Mouse (Mus musculus) liver, embryonic 13.5 days (tissue): ENCODE data around the gene Lrguk. TPM values are rescaled to one million over a fixed set of nuclear protein-coding genes. Genes with fewer than 3 reads are reported as not detected.

Experiments
- ATAC-seq: fragments of 200-750 bp; cut with Nextera tagmentation; 2 replicates; pipeline ENCODE4 v1.8.0; 2017; ENCODE audit warnings: low read depth, mild to moderate bottlenecking, moderate number of reproducible peaks, moderate library complexity
- DNase-seq: peaks from one replicate; pipeline ENCODE4 v3.0.0; 2022
- H3K27ac ChIP-seq: fragments of 300-500 bp; sonication (generic); 2 replicates; pipeline ENCODE4 v1.5.1; 2015; ENCODE audit warnings: moderate library complexity, mild to moderate bottlenecking, inconsistent platforms
- H3K27me3 ChIP-seq: fragments of 300-500 bp; sonication (generic); 2 replicates; pipeline ENCODE4 v1.6.1; 2015; ENCODE audit warnings: mild to moderate bottlenecking, inconsistent platforms
- H3K36me3 ChIP-seq: fragments of 300-500 bp; sonication (generic); 2 replicates; pipeline ENCODE4 v1.6.1; 2015; ENCODE audit warnings: mild to moderate bottlenecking, inconsistent platforms
- H3K4me1 ChIP-seq: fragments of 300-500 bp; sonication (generic); replicated peaks from 2 replicates; pipeline ENCODE4 v1.6.1; 2015; ENCODE audit warnings: inconsistent platforms
- H3K4me2 ChIP-seq: fragments of 300-500 bp; sonication (generic); 2 replicates; pipeline ENCODE4 v1.6.1; 2015; ENCODE audit warnings: inconsistent platforms, mild to moderate bottlenecking, moderate library complexity
- H3K4me3 ChIP-seq: fragments of 300-500 bp; sonication (generic); replicated peaks from 2 replicates; pipeline ENCODE4 v1.5.1; 2015; ENCODE audit warnings: mild to moderate bottlenecking, inconsistent platforms
- H3K9ac ChIP-seq: fragments of 300-500 bp; sonication (generic); 2 replicates; pipeline ENCODE4 v1.6.1; 2015; ENCODE audit warnings: mild to moderate bottlenecking, inconsistent platforms
- H3K9me3 ChIP-seq: fragments of 300-500 bp; sonication (generic); replicated peaks from 2 replicates; pipeline ENCODE4 v1.6.1; 2016; ENCODE audit warnings: inconsistent platforms
- WGBS: fragments of 180-500 bp; shearing (Covaris S2); methylation state at CpG from one replicate; pipeline ENCODE4 v1.1.7; 2015; ENCODE audit not compliant: insufficient replicate concordance; 5-methylcytosine and 5-hydroxymethylcytosine counted together
- polyA plus RNA-seq: library from polyadenylated mRNA; unstranded; fragments of >200 nt; fragmentation: Nextera tagmentation; extraction: Ambion mirVana; gene quantifications from 2 replicates; pipeline ENCODE4 v1.2.1, GENCODE M21; 2015

Gene Lrguk
- polyA plus RNA-seq, 1 experiment from 2014 or later, result 0.14 TPM

DNA sequence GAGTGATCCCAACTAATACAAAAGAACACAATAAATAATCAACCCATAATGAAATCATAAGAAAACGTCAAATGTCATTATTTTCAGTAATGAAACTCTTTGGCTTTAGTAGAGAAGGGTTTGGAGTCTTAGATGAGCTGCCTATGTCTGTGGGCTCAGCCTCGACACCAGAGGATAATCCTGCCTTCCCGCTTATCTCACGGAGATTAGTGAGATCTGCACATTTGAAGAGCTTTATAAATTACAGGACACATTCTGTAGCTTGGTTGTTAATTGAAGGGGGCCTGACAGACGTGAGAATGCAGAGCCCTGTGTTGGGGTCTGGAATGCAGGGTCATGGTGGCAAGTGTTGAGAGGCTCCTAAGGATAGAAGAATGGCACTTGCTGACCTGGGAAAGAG, 42.7 kb downstream of the Lrguk start:
- no peak overlapping the region for H3K4me2 ChIP-seq
- no peak overlapping the region for H3K27ac ChIP-seq
- no peaks in the 10 kb centered on the region for H3K36me3 ChIP-seq
- no peaks in the 10 kb centered on the region for H3K4me1 ChIP-seq
- H3K27me3 ChIP-seq, result no peaks in the 10 kb centered on the region
- no peak overlapping the region for H3K4me3 ChIP-seq
- DNase-seq (no peak), ATAC-seq (no peak)
- H3K9me3 ChIP-seq, result no peaks in the 10 kb centered on the region
- 51% methylated on average over 5 of the region's 5 CpGs for WGBS
- H3K9ac ChIP-seq, result no peak overlapping the region

DNA sequence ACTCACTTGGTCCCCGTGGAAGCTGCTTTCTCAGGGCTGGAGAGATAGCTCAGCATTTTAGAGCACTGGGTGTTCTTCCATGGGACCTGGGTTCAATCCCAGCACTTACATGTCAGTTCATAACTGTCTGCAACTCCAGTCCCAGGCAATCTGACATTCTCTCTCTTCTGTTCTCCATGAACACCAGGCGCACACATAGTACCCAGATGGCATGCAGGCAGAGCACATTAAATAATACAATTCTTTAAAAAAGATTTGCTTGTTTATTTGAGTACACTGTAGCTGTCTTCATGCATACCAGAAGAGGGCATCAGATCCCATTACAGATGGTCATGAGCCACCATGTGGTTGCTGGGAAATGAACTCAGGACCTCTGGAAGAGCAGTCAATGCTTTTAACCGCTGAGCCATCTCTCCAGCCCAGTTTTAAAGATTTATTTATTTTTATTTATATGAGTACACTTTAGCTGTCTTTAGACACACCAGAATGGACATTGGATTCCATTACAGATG, 44.7 kb downstream of the Lrguk start:
- no peaks in the 10 kb centered on the region for H3K27me3 ChIP-seq
- H3K27ac ChIP-seq, result no peak overlapping the region
- H3K4me2 ChIP-seq, result no peak overlapping the region
- DNase-seq (no peak), ATAC-seq (no peak)
- H3K4me1 ChIP-seq, result no peaks in the 10 kb centered on the region
- H3K9ac ChIP-seq, result no peak overlapping the region
- H3K4me3 ChIP-seq, result no peak overlapping the region
- H3K36me3 ChIP-seq, result no peaks in the 10 kb centered on the region
- WGBS, result 58% methylated on average over 3 of the region's 3 CpGs
- H3K9me3 ChIP-seq, result no peaks in the 10 kb centered on the region

GRCm38 (mm10) chr6:34075520-34075919, 46.3 kb downstream of the Lrguk start:
- H3K4me3 ChIP-seq, result no peak overlapping the region
- no peaks in the 10 kb centered on the region for H3K4me1 ChIP-seq
- no peak overlapping the region for H3K9ac ChIP-seq
- 76% methylated on average over 11 of the region's 11 CpGs for WGBS
- H3K27ac ChIP-seq, result no peak overlapping the region
- no peaks in the 10 kb centered on the region for H3K36me3 ChIP-seq
- H3K9me3 ChIP-seq, result no peaks in the 10 kb centered on the region
- no peak for ATAC-seq
- H3K27me3 ChIP-seq, result no peaks in the 10 kb centered on the region
- DNase-seq, result no peak
- no peak overlapping the region for H3K4me2 ChIP-seq

DNA sequence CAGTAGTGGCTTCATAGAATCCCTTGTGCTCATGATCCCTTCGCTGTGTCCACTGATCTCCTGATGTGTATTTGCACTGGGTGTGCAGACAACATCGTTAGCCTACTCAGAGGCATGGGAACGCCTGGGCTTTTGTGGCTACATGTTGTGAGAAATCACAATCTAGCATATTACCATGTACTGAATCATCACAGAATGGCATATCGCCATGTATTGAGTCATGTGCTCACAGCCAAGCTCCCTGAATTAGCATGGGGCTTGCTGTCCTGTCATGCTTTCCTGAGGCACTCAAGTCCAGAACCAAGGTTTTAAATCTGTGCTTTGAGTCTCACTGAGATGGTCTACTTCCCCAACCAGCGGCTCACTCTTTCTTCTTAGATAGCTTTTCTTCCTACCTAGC, 54.2 kb downstream of the Lrguk start:
- no peak overlapping the region for H3K27ac ChIP-seq

DNA sequence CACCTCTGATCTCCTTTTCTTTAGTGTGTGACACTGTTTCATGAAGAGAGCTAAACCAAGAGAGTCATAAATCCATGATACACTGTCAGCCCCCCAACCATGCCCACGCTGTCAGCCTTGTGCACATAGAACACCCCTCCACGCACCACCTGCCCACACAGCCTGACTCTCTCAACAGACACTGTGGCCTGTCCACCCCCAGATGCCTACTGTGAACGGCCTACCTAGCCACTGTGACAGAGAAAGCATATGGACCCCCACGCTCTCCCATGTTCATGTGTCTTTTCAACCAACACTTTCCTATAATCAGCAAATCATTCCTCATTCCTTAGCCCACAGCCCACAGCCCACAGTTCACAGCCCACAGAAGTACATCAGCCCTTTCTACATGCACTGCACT, 58.5 kb downstream of the Lrguk start:
- Histone ChIP-seq H3K4me3 (no peak overlapping the region), H3K9ac (no peak overlapping the region), H3K4me2 (no peak overlapping the region), H3K36me3 (no peaks in the 10 kb centered on the region), H3K27ac (no peak overlapping the region), H3K27me3 (no peaks in the 10 kb centered on the region), H3K4me1 (no peaks in the 10 kb centered on the region), H3K9me3 (no peaks in the 10 kb centered on the region)
- ATAC-seq, result no peak
- 64% methylated on average over 4 of the region's 4 CpGs for WGBS
- no peak for DNase-seq

More for the DNA sequence above, 54.2 kb downstream of the Lrguk start:
- H3K4me3 ChIP-seq, result no peak overlapping the region
- no peaks in the 10 kb centered on the region for H3K27me3 ChIP-seq
- H3K4me2 ChIP-seq, result no peak overlapping the region
- H3K9me3 ChIP-seq, result no peaks in the 10 kb centered on the region
- 74% methylated on average over 5 of the region's 5 CpGs for WGBS
- ATAC-seq, result no peak
- H3K4me1 ChIP-seq, result no peaks in the 10 kb centered on the region
- no peaks in the 10 kb centered on the region for H3K36me3 ChIP-seq
- H3K9ac ChIP-seq, result no peak overlapping the region
- DNase-seq, result no peak

- no peaks in the 10 kb centered on the region for H3K4me1 ChIP-seq
- no peak for ATAC-seq
- no peaks in the 10 kb centered on the region for H3K9me3 ChIP-seq
- H3K27me3 ChIP-seq, result no peaks in the 10 kb centered on the region
- 70% methylated on average over 3 of the region's 3 CpGs for WGBS
- H3K36me3 ChIP-seq, result no peaks in the 10 kb centered on the region
- no peak overlapping the region for H3K4me3 ChIP-seq
- no peak overlapping the region for H3K4me2 ChIP-seq
- no peak overlapping the region for H3K27ac ChIP-seq
- H3K9ac ChIP-seq, result no peak overlapping the region
- DNase-seq, result no peak
Observed at GRCm38 (mm10) chr6:34088986-34089385, 59.7 kb downstream of the Lrguk start.

- no peaks in the 10 kb centered on the region for H3K4me1 ChIP-seq
- H3K4me3 ChIP-seq, result no peak overlapping the region
- ATAC-seq (no peak), DNase-seq (no peak)
- H3K27me3 ChIP-seq, result no peaks in the 10 kb centered on the region
- H3K27ac ChIP-seq, result no peak overlapping the region
- 62% methylated on average over 3 of the region's 3 CpGs for WGBS
- H3K9me3 ChIP-seq, result no peaks in the 10 kb centered on the region
- H3K36me3 ChIP-seq, result no peaks in the 10 kb centered on the region
- H3K4me2 ChIP-seq, result no peak overlapping the region
- no peak overlapping the region for H3K9ac ChIP-seq
Observed at GRCm38 (mm10) chr6:34091537-34091936, 62.3 kb downstream of the Lrguk start.

GRCm38 (mm10) chr6:34096274-34096673, 67.0 kb downstream of the Lrguk start:
- no peak overlapping the region for H3K9ac ChIP-seq
- no peaks in the 10 kb centered on the region for H3K9me3 ChIP-seq
- no peaks in the 10 kb centered on the region for H3K27me3 ChIP-seq
- H3K4me2 ChIP-seq, result no peak overlapping the region
- H3K36me3 ChIP-seq, result no peaks in the 10 kb centered on the region
- WGBS, result 63% methylated on average over 6 of the region's 6 CpGs
- H3K4me3 ChIP-seq, result no peak overlapping the region
- ATAC-seq (no peak), DNase-seq (no peak)
- H3K27ac ChIP-seq, result no peak overlapping the region
- H3K4me1 ChIP-seq, result no peaks in the 10 kb centered on the region

DNA sequence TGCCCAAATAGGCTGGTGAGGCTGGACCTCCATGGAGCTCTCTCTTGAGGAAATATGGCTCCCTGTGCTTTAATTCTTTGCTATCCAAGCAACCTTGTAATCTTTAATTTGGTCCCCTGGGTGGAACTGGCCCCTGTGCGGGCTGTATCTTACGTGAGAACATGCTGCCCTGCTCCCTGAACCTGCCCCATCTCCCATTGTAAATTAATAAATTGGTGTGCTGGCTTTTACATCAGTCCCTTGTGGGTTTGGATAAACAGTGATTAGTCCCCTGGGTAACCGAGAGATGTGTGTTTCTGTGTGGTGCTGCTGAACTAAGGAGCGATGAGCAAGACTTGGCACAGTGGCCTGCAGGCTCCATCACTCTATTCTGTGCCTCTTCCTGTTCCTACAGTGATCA, 67.7 kb downstream of the Lrguk start:
- WGBS, result 74% methylated on average over 4 of the region's 4 CpGs
- DNase-seq (no peak), ATAC-seq (no peak)
- H3K9ac ChIP-seq, result no peak overlapping the region
- H3K4me3 ChIP-seq, result no peak overlapping the region
- no peak overlapping the region for H3K27ac ChIP-seq
- H3K4me2 ChIP-seq, result no peak overlapping the region
- no peaks in the 10 kb centered on the region for H3K9me3 ChIP-seq
- H3K36me3 ChIP-seq, result no peaks in the 10 kb centered on the region
- H3K27me3 ChIP-seq, result no peaks in the 10 kb centered on the region
- H3K4me1 ChIP-seq, result no peaks in the 10 kb centered on the region

- ATAC-seq (no peak), DNase-seq (no peak)
- Histone ChIP-seq H3K9ac (no peak overlapping the region), H3K36me3 (no peaks in the 10 kb centered on the region), H3K27ac (no peak overlapping the region), H3K4me1 (no peaks in the 10 kb centered on the region), H3K4me3 (no peak overlapping the region), H3K27me3 (no peaks in the 10 kb centered on the region), H3K9me3 (no peaks in the 10 kb centered on the region), H3K4me2 (no peak overlapping the region)
- WGBS, result 62% methylated on average over 6 of the region's 6 CpGs
Observed at GRCm38 (mm10) chr6:34099725-34100124, 70.5 kb downstream of the Lrguk start.

GRCm38 (mm10) chr6:34101531-34102396, 72.5 kb downstream of the Lrguk start:
- DNase-seq (no peak), ATAC-seq (no peak)
- WGBS, result 71% methylated on average over 15 of the region's 15 CpGs
- Histone ChIP-seq H3K9ac (no peak overlapping the region), H3K9me3 (no peaks in the 10 kb centered on the region), H3K4me2 (no peak overlapping the region), H3K36me3 (no peaks in the 10 kb centered on the region), H3K27ac (no peak overlapping the region), H3K4me3 (no peak overlapping the region), H3K27me3 (no peaks in the 10 kb centered on the region), H3K4me1 (no peaks in the 10 kb centered on the region)
